Mouse (Mus musculus) adrenal gland, postnatal 36 days (tissue): ENCODE data around the gene Nrbf2. TPM values are rescaled to one million over a fixed set of nuclear protein-coding genes. Genes with fewer than 3 reads are reported as not detected.

ENCODE experiments used
- DNase-seq, 2 experiments: peaks; one replicate each; pipeline ENCODE4 v3.0.0; 2021; ENCODE audit warnings: mixed read lengths in 1 of 2
- long read RNA-seq, 2 experiments: library from polyadenylated mRNA; stranded (forward); transcript quantifications; one replicate each; pipeline ENCODE4 v2.0.0; 2021; ENCODE audit warnings: borderline sequencing depth in 2 of 2
- total RNA-seq, 2 experiments: library from RNA; stranded (reverse); gene quantifications; 2 replicates each; pipeline ENCODE4 v1.2.3; 2021

Nrbf2 gene
- 10 to 100 TPM; 18.3 to 18.6 TPM for total RNA-seq
- long read RNA-seq, experiment 1, transcript Nrbf2-201 (4 exons, 1,813 nt), result major isoform, 45 of 48 reads
- long read RNA-seq, experiment 1, partial matches to known transcripts, result 1 of 48 reads
- long read RNA-seq, experiment 1, other reads (novel, unspliced or antisense), result 2 of 48 reads
- long read RNA-seq, experiment 2, transcript Nrbf2-201 (4 exons, 1,813 nt), result major isoform, 11 of 11 reads
- long read RNA-seq, experiment 2, partial matches to known transcripts, result 0 of 11 reads
- long read RNA-seq, experiment 2, other reads (novel, unspliced or antisense), result 0 of 11 reads

GRCm38 (mm10) chr10:67285176-67285814 lies at the start of gene Nrbf2:
TSS of gene Nrbf2 (minus strand) at chr10:67285305.
- DNase-seq, result peak; percentile 87 to 92

GRCm38 (mm10) chr10:67330580-67330979 lies 45.5 kb upstream of the Nrbf2 start:
- DNase-seq, result no peak

GRCm38 (mm10) chr10:67329661-67330060 lies 44.6 kb upstream of the Nrbf2 start:
- no peak for DNase-seq

GRCm38 (mm10) chr10:67328208-67328607 lies 43.1 kb upstream of the Nrbf2 start:
- no peak for DNase-seq

- DNase-seq, result no peak
Observed at GRCm38 (mm10) chr10:67324036-67324435, 38.9 kb upstream of the Nrbf2 start.

GRCm38 (mm10) chr10:67321396-67321795 lies 36.3 kb upstream of the Nrbf2 start:
- no peak for DNase-seq

- DNase-seq, result no peak
Observed at GRCm38 (mm10) chr10:67320207-67320859, 35.2 kb upstream of the Nrbf2 start.

GRCm38 (mm10) chr10:67319016-67319725 lies 34.1 kb upstream of the Nrbf2 start:
- no peak for DNase-seq

GRCm38 (mm10) chr10:67317931-67318460 lies 32.9 kb upstream of the Nrbf2 start:
- DNase-seq, result peak; percentile 24 to 66

GRCm38 (mm10) chr10:67314811-67315435 lies 29.8 kb upstream of the Nrbf2 start:
- DNase-seq, result peak; percentile 59 to 68

- no peak for DNase-seq
Observed at GRCm38 (mm10) chr10:67312456-67312855, 27.4 kb upstream of the Nrbf2 start.

- peak; percentile 69 to 81 for DNase-seq
Observed at GRCm38 (mm10) chr10:67311277-67311959, 26.3 kb upstream of the Nrbf2 start.

- no peak for DNase-seq
Observed at GRCm38 (mm10) chr10:67309483-67310138, 24.5 kb upstream of the Nrbf2 start.

- DNase-seq, result no peak
Observed at GRCm38 (mm10) chr10:67302340-67302739, 17.2 kb upstream of the Nrbf2 start.

GRCm38 (mm10) chr10:67301046-67301445 lies 15.9 kb upstream of the Nrbf2 start:
- DNase-seq, result no peak

GRCm38 (mm10) chr10:67299285-67299684 lies 14.2 kb upstream of the Nrbf2 start:
- DNase-seq, result peak; percentile 37 to 46

- DNase-seq, result peak; percentile 42 to 66
Observed at GRCm38 (mm10) chr10:67298856-67299255, 13.8 kb upstream of the Nrbf2 start.

- no peak for DNase-seq
Observed at GRCm38 (mm10) chr10:67297175-67297855, 12.2 kb upstream of the Nrbf2 start.

- DNase-seq, result no peak
Observed at GRCm38 (mm10) chr10:67296482-67297152, 11.5 kb upstream of the Nrbf2 start.
